Mouse (Mus musculus) intestine, embryonic 16.5 days (tissue): ENCODE measurements around the gene Gorasp1. TPM values are rescaled to one million over a fixed set of nuclear protein-coding genes. Genes with fewer than 3 reads are reported as not detected.

Experiments used
- ATAC-seq: fragments of 200-750 bp; cut with Nextera tagmentation; 2 replicates; pipeline ENCODE4 v1.8.0; 2017; ENCODE audit warnings: moderate TSS enrichment, moderate library complexity
- H3K27ac ChIP-seq: fragments of 300-500 bp; sonication (generic); 2 replicates; pipeline ENCODE4 v1.5.1; 2014; ENCODE audit warnings: mild to moderate bottlenecking, low read length
- H3K27me3 ChIP-seq: fragments of 300-500 bp; sonication (generic); replicated peaks from 2 replicates; pipeline ENCODE4 v1.6.1; 2014; ENCODE audit warnings: low read length, control low read depth, mixed read lengths; ENCODE audit not compliant: control insufficient read depth, insufficient read depth
- H3K36me3 ChIP-seq: fragments of 300-500 bp; sonication (generic); 2 replicates; pipeline ENCODE4 v1.6.1; 2014; ENCODE audit warnings: low read length, control low read depth; ENCODE audit not compliant: control insufficient read depth, insufficient read depth
- H3K4me1 ChIP-seq: fragments of 300-500 bp; sonication (generic); 2 replicates; pipeline ENCODE4 v1.6.1; 2014; ENCODE audit warnings: low read length, control low read depth, mixed read lengths; ENCODE audit not compliant: control insufficient read depth, insufficient read depth
- H3K4me2 ChIP-seq: fragments of 300-500 bp; sonication (generic); 2 replicates; pipeline ENCODE4 v1.6.1; 2014; ENCODE audit warnings: low read depth, low read length, control low read depth
- H3K4me3 ChIP-seq: fragments of 300-500 bp; sonication (generic); 2 replicates; pipeline ENCODE4 v1.5.1; 2014; ENCODE audit warnings: mild to moderate bottlenecking, low read length
- H3K9ac ChIP-seq: fragments of 300-500 bp; sonication (generic); 2 replicates; pipeline ENCODE4 v1.6.1; 2014; ENCODE audit warnings: low read depth, low read length
- H3K9me3 ChIP-seq: fragments of 300-500 bp; sonication (generic); 2 replicates; pipeline ENCODE4 v1.6.1; 2016; ENCODE audit warnings: low read length, control low read depth; ENCODE audit not compliant: control insufficient read depth
- WGBS: fragments of 180-500 bp; shearing (Covaris S2); extraction: QIAGEN DNeasy Blood & Tissue Kit; methylation state at CpG from one replicate; pipeline ENCODE4 v1.1.7; 2014; 5-methylcytosine and 5-hydroxymethylcytosine counted together
- polyA plus RNA-seq: library from polyadenylated mRNA; unstranded; fragments of >200 nt; fragmentation: Nextera tagmentation; extraction: Ambion mirVana; gene quantifications from 2 replicates; pipeline ENCODE4 v1.2.1, GENCODE M21; 2015

Gene Gorasp1
- polyA plus RNA-seq, 1 experiment from 2014 or later = 39.5 TPM

DNA sequence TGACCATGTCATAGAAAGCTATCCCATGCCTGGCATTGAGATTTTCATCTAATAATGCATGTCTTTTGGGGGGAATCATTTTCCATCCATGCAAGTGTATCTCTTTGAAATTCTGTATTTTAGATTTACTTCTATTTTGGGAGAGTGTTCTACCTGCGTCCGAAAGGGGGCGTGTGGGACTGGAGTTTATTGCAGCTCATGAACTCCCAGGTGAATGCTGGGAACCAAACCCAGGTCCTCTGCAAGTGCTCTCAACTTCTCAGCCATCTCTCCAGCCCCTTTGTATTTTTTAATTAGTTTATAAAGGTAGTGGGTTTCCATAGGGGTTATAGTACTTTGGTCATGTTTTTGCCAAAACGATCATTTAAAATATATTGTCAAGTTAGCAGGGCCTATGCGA lies 43.5 kb downstream of the Gorasp1 start:
- Histone ChIP-seq H3K36me3 (no peaks in the 10 kb centered on the region), H3K4me2 (peak overlapping the region; percentile 64; the same call in 1 of the 2 replicates), H3K4me1 (peaks cover 11% of the 10 kb centered on the region), H3K9ac (no peak overlapping the region), H3K4me3 (no peak overlapping the region), H3K27ac (no peak overlapping the region), H3K27me3 (no peaks in the 10 kb centered on the region), H3K9me3 (no peaks in the 10 kb centered on the region)
- 84% methylated on average over 5 of the region's 5 CpGs for WGBS
- no peak for ATAC-seq

GRCm38 (mm10) chr9:119890692-119891091 lies 46.7 kb downstream of the Gorasp1 start:
- WGBS = 43% methylated on average over 2 of the region's 2 CpGs
- ATAC-seq = no peak
- Histone ChIP-seq H3K9me3 (no peaks in the 10 kb centered on the region), H3K27me3 (no peaks in the 10 kb centered on the region), H3K4me1 (peaks cover 5% of the 10 kb centered on the region), H3K9ac (no peak overlapping the region), H3K4me2 (no peak overlapping the region), H3K36me3 (no peaks in the 10 kb centered on the region), H3K27ac (no peak overlapping the region), H3K4me3 (no peak overlapping the region)

DNA sequence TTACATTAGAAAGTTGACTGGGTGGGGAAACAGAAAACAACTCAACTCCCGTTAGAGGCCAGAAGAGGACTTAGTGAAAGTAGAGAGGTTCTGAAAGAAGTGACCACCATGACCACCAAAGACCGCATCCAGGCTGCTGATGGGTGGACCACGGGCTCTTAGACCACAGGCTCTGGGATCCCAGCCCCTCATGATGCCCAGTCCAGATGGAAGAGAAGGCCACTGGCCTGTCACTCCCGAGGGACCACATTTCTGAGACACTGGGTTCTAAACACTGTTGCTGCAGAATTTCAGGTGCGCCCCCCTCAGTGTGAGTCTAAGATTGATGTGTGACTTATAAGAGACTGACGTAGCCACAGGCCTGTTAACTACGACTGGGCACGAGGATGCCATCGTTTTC lies 47.9 kb downstream of the Gorasp1 start:
- Histone ChIP-seq H3K4me2 (no peak overlapping the region), H3K4me1 (peaks cover 2% of the 10 kb centered on the region; the same call in 1 of the 2 replicates), H3K4me3 (no peak overlapping the region), H3K9ac (no peak overlapping the region), H3K27ac (no peak overlapping the region), H3K27me3 (no peaks in the 10 kb centered on the region), H3K36me3 (no peaks in the 10 kb centered on the region), H3K9me3 (no peaks in the 10 kb centered on the region)
- WGBS = 89% methylated on average over 9 of the region's 9 CpGs
- ATAC-seq = no peak

DNA sequence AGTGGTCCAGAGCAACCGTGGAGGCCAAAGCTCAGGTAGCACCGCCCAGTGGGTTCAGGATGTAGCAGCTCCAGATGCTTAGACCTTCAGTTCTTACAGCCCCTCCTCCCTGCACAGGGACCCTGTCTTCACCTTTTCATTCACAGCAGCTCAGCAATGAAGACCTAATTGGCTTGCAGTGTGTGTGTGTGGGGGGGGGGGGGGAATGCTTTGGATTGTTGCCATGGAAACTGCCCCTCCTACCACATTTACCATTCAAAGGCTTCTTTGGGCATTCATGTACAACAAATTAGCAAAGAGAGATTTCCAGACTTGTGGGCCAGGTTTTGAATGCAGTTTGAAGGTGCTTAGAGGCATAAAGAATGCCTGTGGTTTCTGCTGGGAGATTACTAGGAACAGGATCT lies 48.5 kb downstream of the Gorasp1 start:
- no peak for ATAC-seq
- Histone ChIP-seq H3K9me3 (no peaks in the 10 kb centered on the region), H3K27me3 (no peaks in the 10 kb centered on the region), H3K4me3 (no peak overlapping the region), H3K36me3 (no peaks in the 10 kb centered on the region), H3K4me2 (no peak overlapping the region), H3K4me1 (no peaks in the 10 kb centered on the region), H3K9ac (no peak overlapping the region), H3K27ac (no peak overlapping the region)
- WGBS = 59% methylated on average over 2 of the region's 2 CpGs

GRCm38 (mm10) chr9:119887144-119887901 lies 50.0 kb downstream of the Gorasp1 start:
- H3K4me3 ChIP-seq = no peak overlapping the region
- no peaks in the 10 kb centered on the region for H3K4me1 ChIP-seq
- no peaks in the 10 kb centered on the region for H3K9me3 ChIP-seq
- 70% methylated on average over 4 of the region's 4 CpGs for WGBS
- no peaks in the 10 kb centered on the region for H3K36me3 ChIP-seq
- no peaks in the 10 kb centered on the region for H3K27me3 ChIP-seq
- no peak overlapping the region for H3K4me2 ChIP-seq
- no peak for ATAC-seq
- H3K9ac ChIP-seq = no peak overlapping the region
- no peak overlapping the region for H3K27ac ChIP-seq

Other genes with a start within 250 kb of the Gorasp1 start
- gene Scn10a, start 218.2 kb downstream of the Gorasp1 start, polyA plus RNA-seq = 0.02 TPM in 1 of 2 replicates, not detected in the other
- 0.04 TPM in 1 of 2 replicates, not detected in the other for gene Scn11a, start 112.1 kb downstream of the Gorasp1 start, polyA plus RNA-seq
- 34.0 and 36.7 TPM in 2 replicates for gene Wdr48, start 42.7 kb downstream of the Gorasp1 start, polyA plus RNA-seq
- 0.04 TPM in 1 of 2 replicates, not detected in the other for gene Ttc21a, start within 50 bp of the Gorasp1 start, polyA plus RNA-seq
- gene Csrnp1, start 47.1 kb upstream of the Gorasp1 start, polyA plus RNA-seq = 5.0 and 5.1 TPM in 2 replicates
- 0.06 and 0.07 TPM in 2 replicates for gene Xirp1, start 86.0 kb upstream of the Gorasp1 start, polyA plus RNA-seq
- gene Cx3cr1, start 132.3 kb upstream of the Gorasp1 start, polyA plus RNA-seq = 8.3 and 9.2 TPM in 2 replicates
- 0.70 and 0.72 TPM in 2 replicates for gene Ccr8, start 154.5 kb upstream of the Gorasp1 start, polyA plus RNA-seq
- gene Slc25a38, start 172.8 kb upstream of the Gorasp1 start, polyA plus RNA-seq = 24.3 and 28.9 TPM in 2 replicates
- gene Rpsa, start 190.1 kb upstream of the Gorasp1 start, polyA plus RNA-seq = 1,264 and 1,381 TPM in 2 replicates
- gene Mobp, start 212.1 kb upstream of the Gorasp1 start, polyA plus RNA-seq = not detected in 2 replicates